Mouse (Mus musculus) natural killer cell, adult 2 months (primary cell): ENCODE results near the gene Cdon.
"Not testable (repeated sequence)": the region's sequence is repeated elsewhere in the genome, so short reads cannot be mapped to it uniquely, and the experiment has no call there.

Source experiments
- DNase-seq, 2 experiments: peaks; one replicate each; pipeline ENCODE4 v3.0.0; 2022; ENCODE audit warnings: low spot score in 2 of 2

The Cdon gene

GRCm38 (mm10) chr9:35420805-35421719 is at the start of gene Cdon:
Gene Cdon, plus strand, starts transcription at chr9:35421128.
- peak; percentile 69 to 80 for DNase-seq

- DNase-seq, result no peak
Measured at GRCm38 (mm10) chr9:35372324-35373101, 48.4 kb upstream of the Cdon start.

DNA sequence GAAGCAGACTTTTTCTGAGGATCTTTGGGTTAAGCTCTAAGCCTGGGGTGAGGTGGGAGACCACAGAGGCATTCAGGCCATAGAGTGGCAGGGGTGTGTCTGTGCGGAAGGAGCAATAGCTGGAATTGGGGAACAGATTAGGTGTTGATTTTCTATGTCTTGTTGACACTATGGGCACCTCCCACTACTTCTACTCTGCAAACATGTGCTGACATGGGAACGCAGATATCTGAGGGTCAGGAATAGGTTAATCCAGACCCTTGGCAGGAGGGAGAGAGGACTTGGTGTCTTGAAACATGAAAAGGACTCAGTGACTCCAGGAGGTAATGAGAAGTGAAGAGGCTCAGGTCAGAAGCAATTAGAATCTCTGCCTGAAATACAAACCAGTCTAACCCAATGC is 43.0 kb upstream of the Cdon start:
- no peak for DNase-seq

DNA sequence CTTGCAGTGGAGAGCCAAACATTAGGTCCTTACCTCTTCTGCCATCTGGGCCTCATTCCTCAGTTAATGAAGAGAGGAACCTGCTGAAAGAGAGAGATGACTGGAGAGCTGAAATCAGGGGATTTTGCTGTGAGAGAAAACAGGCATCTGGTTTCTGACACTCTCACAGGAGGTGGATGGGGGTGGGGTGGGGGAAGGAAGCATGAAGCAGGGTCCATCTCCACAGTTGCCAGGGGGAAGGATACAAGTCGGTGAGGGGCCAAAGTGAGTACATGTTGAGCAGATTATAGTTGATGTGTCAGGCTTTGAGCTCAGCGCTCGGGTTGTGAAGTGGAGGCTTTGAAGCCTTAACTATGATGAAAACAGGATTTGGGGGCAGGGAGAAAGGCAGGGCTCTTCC is 41.9 kb upstream of the Cdon start:
- no peak for DNase-seq

GRCm38 (mm10) chr9:35399896-35400295 is 21.0 kb upstream of the Cdon start:
- no peak for DNase-seq

DNA sequence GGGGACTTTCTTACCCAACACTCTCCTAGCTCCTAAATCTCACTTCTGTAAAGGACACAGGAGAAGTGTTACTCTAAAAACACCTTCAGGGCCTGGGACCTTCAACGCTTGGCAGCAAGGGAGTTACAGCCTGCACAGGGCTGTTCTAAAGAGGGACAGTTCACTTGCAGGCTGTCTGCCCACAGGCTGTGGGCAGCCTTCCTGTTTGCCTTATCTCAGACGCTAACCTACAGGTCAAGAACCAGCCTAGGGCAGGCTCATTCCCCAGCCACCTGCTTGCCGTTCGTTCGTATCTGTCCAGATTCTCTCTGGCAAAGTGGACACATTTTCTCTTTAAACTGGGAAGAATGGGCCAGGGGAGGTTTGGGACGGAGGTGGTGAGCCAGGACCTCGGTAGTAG is 20.5 kb upstream of the Cdon start:
- DNase-seq, result no peak

DNA sequence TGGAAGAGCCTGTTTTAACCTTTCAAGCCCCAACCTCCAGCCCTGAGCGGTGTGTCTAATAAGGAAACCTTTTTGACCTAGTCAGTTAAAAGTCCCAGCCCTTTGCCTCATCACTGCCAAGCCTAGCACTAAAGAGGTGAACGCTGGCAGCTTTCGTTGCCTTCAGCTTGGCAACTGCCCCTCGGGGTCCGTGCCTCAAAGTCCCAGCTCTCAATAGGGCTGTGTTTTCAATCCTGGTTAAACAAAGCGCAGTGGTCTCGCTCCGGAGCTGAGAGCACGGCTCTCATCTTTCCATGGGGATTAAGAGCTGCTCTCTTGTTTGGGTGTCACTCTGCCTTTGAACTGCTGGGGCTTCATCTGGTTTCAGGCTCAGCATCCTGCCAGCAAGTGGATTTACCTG is 20.1 kb upstream of the Cdon start:
- DNase-seq, result no peak

DNA sequence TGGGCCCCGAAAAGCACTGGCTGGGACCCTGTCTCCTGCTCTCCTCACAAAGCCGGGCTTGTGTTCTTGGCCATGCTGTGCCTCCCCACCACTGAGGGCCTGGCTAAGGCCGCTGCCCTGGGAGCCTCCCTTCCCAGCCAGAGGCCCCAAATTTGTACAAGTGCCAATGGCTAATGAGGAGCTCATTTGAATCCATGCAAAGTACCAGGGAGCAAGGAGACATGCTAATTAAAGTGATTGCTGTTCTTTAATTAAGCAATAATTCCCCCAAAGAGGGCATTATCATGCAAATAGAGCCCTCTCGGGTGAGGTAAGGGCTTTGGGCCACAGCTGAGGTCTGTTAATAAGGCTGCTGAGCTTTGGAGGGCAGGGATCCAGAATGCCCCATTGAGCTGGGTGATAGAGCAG is 18.3 kb upstream of the Cdon start:
- no peak for DNase-seq

DNA sequence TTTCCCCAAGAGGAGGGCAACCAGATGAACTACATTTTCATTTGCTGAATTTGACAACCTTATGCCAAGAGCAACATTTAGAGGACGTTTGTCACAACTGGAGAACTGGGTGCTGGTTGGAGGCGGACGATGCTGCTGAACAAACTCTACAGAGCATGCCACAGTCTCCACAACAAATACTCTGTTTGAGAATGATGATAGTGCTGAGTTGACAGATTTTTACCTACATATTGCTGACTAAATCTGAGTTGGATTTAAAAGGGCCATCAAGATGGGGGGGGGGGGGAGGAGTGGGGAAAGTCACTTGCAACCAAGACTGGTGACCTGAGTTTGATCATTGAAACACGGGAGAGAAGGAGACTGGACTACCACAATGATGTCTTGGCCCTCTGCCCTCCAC is 17.4 kb upstream of the Cdon start:
- DNase-seq, result no peak

- no peak for DNase-seq
Measured at GRCm38 (mm10) chr9:35405038-35405905, 15.7 kb upstream of the Cdon start.

DNA sequence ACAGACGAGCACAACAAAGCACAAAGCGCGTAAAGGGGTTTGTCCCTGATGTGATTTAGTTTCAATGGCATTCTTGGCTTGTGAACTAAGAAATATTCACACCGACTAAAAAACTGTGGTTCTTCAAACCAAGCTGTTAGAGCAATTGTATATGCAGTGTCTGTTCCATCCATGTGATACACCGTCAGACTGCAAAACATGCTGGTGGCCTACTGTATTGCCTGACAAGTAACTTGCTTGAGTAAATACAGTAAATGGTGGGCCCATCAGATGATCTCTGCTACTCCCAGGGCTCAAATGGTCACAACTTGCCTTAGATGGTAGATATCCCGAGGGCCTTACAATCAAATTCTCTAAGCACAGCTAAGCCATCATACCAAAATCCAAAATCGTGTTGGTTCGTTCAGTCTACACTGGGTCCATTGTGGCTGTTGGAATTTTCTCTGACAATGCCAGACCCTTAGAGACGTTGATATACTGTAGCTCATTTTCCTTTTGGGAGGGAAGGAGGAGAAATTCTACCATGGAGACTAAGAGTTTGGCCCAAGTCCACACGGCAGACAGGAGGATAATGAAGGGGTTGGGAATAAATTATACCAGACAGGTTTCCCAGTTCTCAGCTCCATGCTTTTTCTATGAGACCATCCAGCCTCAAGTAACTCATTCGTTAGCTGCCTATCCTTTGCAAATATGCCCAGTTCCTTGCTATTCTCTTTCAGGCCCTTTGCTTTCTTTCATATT is 9.5 kb upstream of the Cdon start:
- no peak for DNase-seq

DNA sequence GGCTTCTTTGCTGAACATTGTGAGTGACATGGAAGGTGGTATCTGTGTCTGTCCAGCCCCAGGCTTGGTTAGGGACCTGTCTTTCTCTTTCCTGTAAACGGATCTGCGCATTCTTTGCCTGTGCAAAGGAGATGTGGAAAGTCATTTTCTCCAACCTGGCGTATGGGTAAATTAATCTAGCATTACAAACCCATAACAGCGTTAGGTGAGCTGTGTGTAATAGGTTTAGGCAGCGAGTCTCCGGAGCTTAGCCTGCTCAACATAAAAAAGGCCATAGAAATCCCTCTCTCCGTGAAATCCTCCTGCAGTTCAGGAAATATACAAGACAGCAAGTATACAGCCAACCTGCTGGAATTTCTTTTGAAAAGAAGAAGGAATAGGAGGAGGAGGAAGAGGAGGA is 9.0 kb upstream of the Cdon start:
- no peak for DNase-seq

DNA sequence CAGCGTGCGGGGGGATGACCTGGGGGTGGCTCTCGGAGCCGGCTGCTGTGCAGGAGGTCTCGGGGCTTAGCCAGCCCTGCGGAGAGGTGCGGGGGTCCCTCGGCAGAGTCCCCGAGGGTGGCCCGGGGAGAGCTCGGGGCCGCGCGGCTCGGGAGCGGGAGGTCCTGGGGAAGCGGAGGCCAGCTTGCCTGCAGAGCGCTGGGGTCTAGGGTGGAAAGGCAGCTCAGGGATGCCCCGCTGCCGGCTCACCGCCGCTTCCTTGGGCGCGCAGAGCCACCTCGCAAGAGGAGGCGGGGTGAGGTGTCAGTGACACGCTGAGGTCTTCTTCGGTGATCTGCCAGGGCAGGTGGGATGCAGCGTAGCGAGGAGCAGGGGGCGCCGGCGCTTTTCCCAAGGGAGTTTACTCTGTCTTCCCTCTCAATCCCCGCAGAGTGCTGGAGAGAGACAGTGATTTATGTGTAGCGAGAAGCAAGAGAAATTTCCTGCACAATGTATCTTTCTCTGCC is 855 bp downstream of the Cdon start:
- peak; percentile 23 to 31 for DNase-seq

- no peak for DNase-seq
Measured at GRCm38 (mm10) chr9:35422405-35422941, 1.5 kb downstream of the Cdon start.

DNA sequence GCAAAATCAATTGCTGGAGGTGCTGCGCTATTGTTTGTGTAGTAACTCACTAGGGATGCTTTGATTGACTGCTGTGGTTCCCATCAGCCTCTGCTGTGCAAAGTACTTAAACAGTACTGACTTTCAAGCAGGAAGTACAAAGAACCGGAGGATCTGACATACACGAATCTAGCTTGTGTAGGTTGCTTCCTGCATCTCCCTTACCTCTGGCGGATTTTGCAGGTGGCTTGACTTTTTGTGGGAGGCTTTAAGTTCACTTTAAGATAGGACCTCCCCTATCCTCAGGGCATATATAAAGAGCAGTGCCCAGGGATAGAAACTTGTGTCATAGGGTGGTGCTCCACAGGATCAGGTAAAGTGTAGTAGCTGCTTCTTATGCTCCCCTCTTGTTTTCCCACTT is 2.3 kb downstream of the Cdon start:
- DNase-seq, result peak in 1 of 2 experiments; percentile 2

DNA sequence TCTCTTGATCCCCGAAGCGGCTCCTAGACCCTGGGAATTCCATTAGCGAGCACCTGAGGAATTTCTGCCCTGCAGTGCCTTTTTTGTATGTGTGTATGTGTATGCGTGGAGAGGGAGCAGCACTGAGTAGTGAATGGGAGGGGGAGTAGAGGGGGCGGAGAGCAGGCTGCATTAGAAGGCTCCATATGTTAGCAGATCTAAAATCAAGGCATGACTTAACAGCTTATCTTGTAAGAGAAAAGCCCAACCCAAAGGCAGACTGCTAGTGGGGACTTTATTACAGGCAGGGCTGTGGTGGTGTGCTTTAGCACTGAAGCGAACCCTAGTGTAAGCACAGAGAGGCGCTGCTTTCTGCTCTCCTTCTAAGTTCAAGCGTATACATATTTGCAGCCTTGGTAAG is 3.7 kb downstream of the Cdon start:
- no peak for DNase-seq

- no peak for DNase-seq
Measured at GRCm38 (mm10) chr9:35430476-35430875, 9.5 kb downstream of the Cdon start.

DNA sequence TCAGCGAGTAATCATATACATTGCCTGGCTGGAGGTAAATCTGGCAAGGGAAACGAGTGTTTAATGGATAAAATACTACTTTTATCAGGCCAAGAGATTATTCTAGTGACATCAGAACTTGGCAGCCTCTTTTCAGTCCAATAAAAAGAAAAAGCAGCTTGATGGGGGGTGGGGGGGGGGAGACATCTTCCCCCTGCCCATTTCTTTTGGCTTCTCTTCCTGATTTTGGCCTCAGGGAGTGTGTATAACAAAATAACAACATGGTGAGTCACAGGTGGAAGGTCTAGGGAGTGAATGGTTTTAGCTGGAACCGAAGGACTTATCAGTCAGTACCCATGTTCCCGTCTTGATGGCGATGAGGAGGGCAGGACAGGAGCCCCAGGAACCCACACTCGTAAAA is 10.5 kb downstream of the Cdon start:
- DNase-seq, result no peak

DNA sequence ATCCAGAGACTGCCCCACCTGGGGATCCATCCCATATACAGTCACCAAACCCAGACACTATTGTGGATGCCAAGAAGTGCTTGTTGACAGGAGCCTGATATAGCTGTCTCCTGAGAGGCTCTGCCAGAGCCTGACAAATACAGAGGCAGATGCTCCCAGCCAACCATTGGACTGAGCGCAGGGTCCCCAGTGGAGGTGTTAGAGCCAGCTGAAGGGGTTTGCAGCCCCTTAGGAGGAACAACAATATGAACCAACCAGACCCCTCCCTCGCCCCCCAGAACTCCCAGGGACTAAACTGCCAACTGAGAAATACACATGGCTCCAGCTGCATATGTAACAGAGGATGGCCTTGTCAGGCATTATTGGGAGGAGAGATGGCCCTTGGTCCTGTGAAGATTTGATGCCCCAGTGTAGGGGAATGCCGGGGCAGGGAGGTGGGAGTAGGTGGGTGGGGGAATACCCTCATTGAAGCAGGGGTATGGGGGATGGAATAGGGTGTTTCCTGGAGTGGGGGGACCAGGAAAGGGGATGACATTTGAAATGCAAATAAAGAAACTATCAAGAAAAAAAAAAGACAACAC is 11.9 kb downstream of the Cdon start:
- not testable (repeated sequence) for DNase-seq

DNA sequence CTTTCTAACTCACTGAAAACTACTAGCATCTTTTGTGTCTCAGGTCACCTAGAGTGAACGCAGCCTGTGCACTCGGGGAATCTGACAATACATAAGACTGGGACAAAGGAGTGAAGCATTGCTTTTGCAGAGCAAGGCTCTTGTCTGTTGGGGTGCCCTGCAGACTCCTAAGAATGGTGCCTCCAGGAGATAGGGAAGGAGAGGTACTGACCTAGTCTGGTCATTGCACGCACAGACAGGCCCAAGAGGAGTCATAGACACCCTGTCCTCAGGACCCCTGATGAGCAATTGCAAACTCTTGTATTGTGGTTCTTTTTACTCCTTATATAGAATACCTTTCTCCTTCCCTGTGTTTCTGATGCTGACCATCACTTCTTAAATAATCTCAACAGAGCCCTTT is 13.4 kb downstream of the Cdon start:
- no peak for DNase-seq
